Mouse (Mus musculus): ENCODE data around the gene Mustn1. TPM values are rescaled to one million over a fixed set of nuclear protein-coding genes. Genes with fewer than 3 reads are reported as not detected.

Gene Mustn1
- 1 to 10 TPM; 1.1 to 1.4 TPM for total RNA-seq (2021)

DNA sequence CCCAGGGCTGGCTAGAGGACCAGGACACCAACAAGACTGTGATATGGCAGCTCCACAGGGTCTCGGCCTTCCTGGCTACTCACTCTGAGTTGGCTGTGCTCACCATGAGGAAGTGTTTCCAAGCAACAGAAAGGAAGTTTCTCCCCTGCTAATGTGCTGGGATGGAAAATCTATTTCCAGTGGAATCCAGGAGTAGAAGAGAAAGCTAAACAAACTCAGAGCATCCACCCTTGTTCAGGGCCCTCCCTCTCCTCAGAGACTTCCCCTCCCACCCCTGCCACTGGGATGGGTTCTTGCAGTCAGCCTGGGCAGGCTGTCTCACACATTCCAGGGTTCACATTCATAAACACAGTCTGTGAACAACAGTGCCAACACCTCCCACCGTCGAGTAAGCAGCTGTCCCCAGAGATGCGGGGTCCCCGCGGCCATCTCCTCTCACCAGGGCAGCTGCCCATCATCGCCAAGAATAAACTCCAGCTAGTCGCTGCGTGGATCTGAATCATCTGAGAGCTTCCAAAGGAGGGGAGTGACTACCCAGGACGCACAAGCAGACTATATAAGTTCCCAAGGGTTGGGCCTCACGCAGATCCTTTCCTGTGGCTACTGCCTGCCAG is at the start of gene Mustn1:
Mustn1 (plus strand) TSS at position 243 of the 614 bp plus-strand sequence.
- DNase-seq = peak; percentile 19
- intact Hi-C loops (cut with DNase I) = loop anchor here (5.0 kb wide), 1 partner anchor 63 kb away; the partner anchor contains the start of gene Itih1

- intact Hi-C loops (cut with DNase I) = no loop called here
- DNase-seq = no peak
Observed at GRCm38 (mm10) chr14:30837416-30837996, 41.5 kb upstream of the Mustn1 start.

DNA sequence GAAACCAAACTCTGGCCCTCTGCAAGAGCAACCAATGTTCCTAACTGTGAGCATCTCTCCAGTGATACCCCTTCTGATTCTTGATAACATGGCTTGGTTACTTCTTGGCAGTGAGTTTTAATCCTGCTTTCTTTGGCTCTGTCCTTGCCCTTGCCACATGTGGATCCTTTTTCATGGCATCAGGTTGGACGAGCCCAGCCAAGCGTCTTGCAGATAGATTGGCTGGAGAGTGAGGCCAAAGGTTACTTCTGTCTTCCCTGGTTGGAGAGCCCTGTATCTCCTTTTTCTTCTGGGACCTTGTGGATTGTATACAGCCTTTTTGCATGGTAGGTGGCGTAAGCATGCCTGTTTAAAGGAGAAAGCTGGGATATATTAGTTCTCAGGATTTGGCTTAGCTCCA is 35.3 kb upstream of the Mustn1 start:
- no peak for DNase-seq
- intact Hi-C loops (cut with DNase I) = no loop called here

DNA sequence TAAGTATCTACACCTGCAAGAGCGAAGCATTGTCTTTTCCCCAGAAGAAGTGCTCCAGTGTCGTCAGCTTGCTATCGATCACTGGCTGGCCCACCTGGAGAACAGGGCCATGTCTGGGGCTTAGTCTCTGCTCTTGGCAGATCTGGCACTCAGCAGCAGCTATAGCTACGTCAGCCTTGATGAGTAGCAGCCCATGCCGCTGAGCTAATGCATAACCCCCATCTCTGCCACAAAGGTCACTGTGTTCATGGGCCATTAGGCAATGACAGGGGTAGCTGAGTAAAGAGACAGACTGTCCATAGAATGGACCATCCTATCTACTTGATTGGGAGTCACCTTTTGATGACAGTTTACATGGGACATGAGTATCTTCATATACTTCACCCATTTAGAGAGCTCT is 28.5 kb upstream of the Mustn1 start:
- no peak for DNase-seq
- intact Hi-C loops (cut with DNase I) = no loop called here

DNA sequence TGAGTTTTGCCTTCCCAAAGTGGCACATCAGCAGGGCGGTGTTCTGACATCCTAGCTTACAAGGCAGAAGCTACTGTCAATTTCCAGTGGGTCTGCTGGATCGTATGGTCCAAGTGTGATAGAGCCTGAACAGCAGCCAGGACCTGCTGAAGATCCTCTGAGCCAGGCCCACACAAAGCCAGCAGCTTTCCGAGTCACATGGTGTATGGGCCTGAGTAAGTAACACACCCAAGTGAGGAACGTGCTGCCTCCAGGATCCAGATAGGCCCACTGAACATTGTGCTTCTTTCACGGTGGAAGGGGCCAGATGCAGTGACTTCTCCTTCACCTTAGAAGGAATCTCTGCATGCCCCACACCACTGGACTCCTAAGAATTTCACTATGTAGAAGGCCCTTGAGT is 26.7 kb upstream of the Mustn1 start:
- intact Hi-C loops (cut with DNase I) = no loop called here
- no peak for DNase-seq

- intact Hi-C loops (cut with DNase I) = no loop called here
- DNase-seq = no peak
Observed at GRCm38 (mm10) chr14:30855316-30855715, 23.7 kb upstream of the Mustn1 start.

- intact Hi-C loops (cut with DNase I) = no loop called here
- no peak for DNase-seq
Observed at GRCm38 (mm10) chr14:30856885-30857507, 22.0 kb upstream of the Mustn1 start.

GRCm38 (mm10) chr14:30857990-30858389 is 21.0 kb upstream of the Mustn1 start:
- DNase-seq = no peak
- intact Hi-C loops (cut with DNase I) = no loop called here

GRCm38 (mm10) chr14:30861421-30862125 is 17.4 kb upstream of the Mustn1 start:
- no peak for DNase-seq
- intact Hi-C loops (cut with DNase I) = no loop called here

- no peak for DNase-seq
- intact Hi-C loops (cut with DNase I) = no loop called here
Observed at GRCm38 (mm10) chr14:30862368-30862767, 16.6 kb upstream of the Mustn1 start.

DNA sequence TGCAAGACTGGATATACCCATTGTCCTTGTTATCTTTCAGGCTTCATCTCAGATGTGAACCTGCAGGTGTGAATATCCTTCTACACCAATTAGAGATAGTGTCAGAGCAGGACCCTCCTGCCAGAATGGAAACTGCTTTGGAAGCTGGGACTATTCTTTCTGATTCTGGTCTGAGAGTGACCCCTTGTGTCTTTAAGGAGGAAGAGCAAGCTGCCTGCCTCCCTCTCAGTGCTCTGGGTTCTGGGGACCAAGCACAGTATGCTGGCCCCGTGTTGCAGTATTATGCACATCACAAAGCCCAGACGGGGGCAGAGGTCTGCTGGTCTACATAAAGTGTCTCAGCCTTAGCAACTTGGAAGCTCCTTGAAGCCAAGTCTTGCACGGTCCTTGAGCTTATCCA is 13.7 kb upstream of the Mustn1 start:
- intact Hi-C loops (cut with DNase I) = no loop called here
- no peak for DNase-seq

- DNase-seq = peak; percentile 85
- intact Hi-C loops (cut with DNase I) = no loop called here
Observed at GRCm38 (mm10) chr14:30867042-30867441, 12.0 kb upstream of the Mustn1 start.

GRCm38 (mm10) chr14:30868826-30869225 is 10.2 kb upstream of the Mustn1 start:
- intact Hi-C loops (cut with DNase I) = no loop called here
- DNase-seq = no peak

DNA sequence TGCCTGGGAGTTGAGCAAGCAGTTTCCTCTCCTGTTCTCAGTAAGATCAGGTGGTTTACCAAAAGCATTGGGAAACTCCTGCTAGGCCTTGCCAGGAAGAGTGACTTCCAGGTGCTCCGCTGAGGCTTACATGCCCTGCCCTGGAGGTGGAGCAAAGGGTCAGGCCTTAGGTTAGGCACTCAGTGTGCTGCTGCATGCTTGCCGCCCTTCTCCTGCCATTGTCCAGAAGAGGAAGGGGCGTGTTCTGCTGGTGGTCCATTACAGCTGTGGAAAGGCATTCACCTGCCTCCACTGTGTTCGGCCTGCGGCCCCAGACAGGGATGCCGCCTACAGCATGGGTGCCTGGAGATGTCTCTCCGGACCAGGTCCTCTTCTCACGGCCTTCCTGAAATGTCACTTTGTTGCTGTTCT is 9.6 kb upstream of the Mustn1 start:
- no peak for DNase-seq
- intact Hi-C loops (cut with DNase I) = no loop called here

DNA sequence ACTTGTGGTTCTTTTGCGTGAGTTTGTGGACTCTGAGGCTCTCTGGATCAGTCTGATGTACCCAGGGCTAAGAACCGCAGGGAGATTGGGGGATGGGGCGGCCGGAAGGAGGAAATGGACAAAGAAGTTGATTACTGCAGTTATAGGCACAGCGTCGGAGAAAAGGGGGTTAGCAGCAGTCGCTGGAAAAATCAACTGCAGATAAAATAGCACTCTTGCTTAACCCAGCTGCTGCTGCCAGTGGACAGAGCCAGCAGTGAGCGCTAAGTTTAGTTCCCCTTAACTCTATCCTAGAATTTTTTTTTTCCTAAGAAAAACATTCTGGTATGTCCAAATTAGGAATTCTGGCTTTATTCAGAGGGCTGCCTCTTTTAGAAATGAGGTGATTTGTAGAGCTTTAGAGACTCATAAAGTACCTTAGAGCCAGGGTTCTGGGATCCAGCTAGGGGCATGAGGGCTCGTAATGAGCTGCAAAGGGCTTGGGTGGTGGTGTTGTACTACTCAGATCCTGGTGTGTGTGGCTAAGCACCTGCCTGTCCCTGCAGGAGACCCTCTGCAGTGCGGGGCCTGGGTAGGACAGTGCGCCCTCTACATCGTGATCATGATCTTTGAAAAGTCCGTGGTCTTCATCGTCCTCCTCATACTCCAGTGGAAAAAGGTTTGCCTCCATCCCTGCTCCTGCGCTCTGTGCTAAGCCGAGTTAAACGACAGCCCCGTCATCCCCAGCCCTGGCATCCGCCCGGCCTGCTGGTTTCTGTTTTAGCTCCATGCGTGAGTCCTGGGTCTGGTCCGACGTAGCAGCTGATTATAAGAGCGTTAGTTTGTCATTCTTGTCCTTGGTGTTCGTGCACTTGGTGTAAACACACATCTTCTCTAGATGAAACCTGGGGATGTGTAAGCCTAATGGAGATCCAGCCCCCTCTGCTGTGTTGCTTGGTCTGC is 8.5 kb upstream of the Mustn1 start:
- intact Hi-C loops (cut with DNase I) = no loop called here
- DNase-seq = no peak

- no peak for DNase-seq
- intact Hi-C loops (cut with DNase I) = no loop called here
Observed at GRCm38 (mm10) chr14:30874095-30874700, 4.8 kb upstream of the Mustn1 start.

DNA sequence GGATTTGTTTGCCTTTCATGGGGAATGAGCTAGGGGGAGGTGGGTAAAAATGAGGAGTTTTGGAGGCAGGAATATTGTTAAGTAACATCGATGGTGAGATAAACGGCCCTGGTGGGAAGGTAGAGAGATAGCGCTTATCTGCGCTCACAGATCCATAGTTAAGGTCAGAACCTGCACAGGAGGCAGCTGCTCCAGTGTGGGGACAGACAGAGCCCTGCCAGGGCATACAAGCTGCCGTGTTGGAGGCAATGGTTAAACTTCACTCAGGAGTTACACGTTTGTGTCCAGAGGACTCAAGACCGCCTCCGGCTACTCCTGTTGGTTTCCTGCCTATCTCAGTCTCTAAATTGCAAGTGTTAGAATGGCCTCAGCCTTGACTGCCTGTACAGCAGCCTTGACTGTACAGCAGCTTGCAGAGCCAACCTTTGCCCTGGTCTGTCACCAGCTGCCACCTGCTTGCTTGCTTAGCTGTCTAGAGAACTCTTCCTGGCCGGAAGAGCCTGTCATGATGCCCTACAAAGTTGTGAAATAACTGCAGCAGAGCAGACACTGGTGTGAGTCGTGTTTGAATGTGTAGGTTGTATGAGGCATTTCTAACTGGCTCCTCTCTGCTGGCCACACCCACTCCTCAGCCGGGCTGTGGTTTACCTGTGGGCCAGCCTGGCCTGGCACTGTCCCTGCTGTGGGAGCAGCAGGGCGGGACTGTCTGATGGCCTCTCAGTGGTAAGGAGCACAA is 3.7 kb upstream of the Mustn1 start:
- DNase-seq = no peak
- intact Hi-C loops (cut with DNase I) = loop anchor here (5.0 kb wide), 1 partner anchor 67 kb away; the partner anchor contains the start of gene Itih1

GRCm38 (mm10) chr14:30875955-30876354 is 3.0 kb upstream of the Mustn1 start:
- intact Hi-C loops (cut with DNase I) = loop anchor here (5.0 kb wide), 1 partner anchor 66 kb away; the partner anchor contains the start of gene Itih1
- DNase-seq = no peak

- no peak for DNase-seq
- intact Hi-C loops (cut with DNase I) = loop anchor here (5.0 kb wide), 1 partner anchor 66 kb away; the partner anchor contains the start of gene Itih1
Observed at GRCm38 (mm10) chr14:30876451-30876850, 2.5 kb upstream of the Mustn1 start.
